In the genomic region with DNA sequence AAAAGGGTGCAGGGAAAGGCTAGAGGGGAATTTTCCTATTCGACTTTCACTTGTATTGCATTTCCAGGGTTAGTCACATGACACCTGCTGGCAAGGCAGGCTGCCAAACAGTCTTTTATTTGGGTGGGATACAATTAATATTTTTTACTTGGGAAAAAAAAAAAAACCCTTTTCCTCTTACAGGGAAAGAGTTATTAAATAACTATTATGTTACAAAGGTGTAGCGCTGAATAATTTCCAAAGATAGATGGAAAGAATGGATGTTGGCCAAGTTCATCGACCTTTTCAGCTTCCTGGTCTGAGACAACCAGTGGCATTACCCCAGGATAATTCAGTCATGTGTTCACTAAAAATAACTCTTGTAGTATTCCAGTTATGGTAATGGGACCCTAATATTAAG, we compare ENCODE assay signal across 30 mouse cellular contexts. TPM values are rescaled to one million over a fixed set of nuclear protein-coding genes. Genes with fewer than 3 reads are reported as not detected.
DNase-seq lines count a peak whose midpoint lies in the region; TF ChIP-seq lines count a peak whose summit lies in the region.
"Had no signal": no experiment of that assay in that cellular context is flagged by ENCODE, and none has a peak within 500 bp of the region (broad histone marks: within the 10 kb centered on the region; RNA-seq: fewer than 3 reads in every experiment).

No protein-coding gene starts in this region.

- H3K27ac ChIP-seq in layer of hippocampus, adult 2 months, result peak overlapping the region; percentile 86; the same call in 1 of the 2 replicates
- H3K27ac ChIP-seq: embryonic facial prominence, embryonic 10.5 days; embryonic facial prominence, embryonic 13.5 days; forebrain, embryonic 12.5 days; forebrain, embryonic 15.5 days; heart, embryonic 15.5 days; hindbrain, embryonic 14.5 days; hindbrain, postnatal 0 days had no signal

- TF ChIP-seq CTCF in layer of hippocampus, adult 2 months (conservative IDR thresholded peaks at IDR 0.05), result no peak

- peaks cover 67% of the 10 kb centered on the region for H3K79me2 ChIP-seq in myocyte (ENCODE audit: control insufficient read depth, insufficient read depth)

- H3K4me3 ChIP-seq in layer of hippocampus, adult 2 months, result no peak overlapping the region
- H3K4me3 ChIP-seq in myocyte, result no peak overlapping the region
- H3K4me3 ChIP-seq: embryonic facial prominence, embryonic 10.5 days; embryonic facial prominence, embryonic 13.5 days; erythroblast, embryonic 14.5 days; forebrain, embryonic 12.5 days; forebrain, embryonic 15.5 days; heart, embryonic 12.5 days; heart, embryonic 15.5 days had no signal

- H3K4me2 ChIP-seq in myocyte (ENCODE audit: low read depth), result no peak overlapping the region
- H3K4me2 ChIP-seq: embryonic facial prominence, embryonic 13.5 days; forebrain, embryonic 12.5 days; forebrain, embryonic 15.5 days; heart, embryonic 12.5 days; heart, embryonic 15.5 days; hindbrain, embryonic 14.5 days had no signal

- no peak overlapping the region for H3ac ChIP-seq in myocyte (ENCODE audit: control insufficient read depth, insufficient read length)

- H3K27me3 ChIP-seq in myocyte (ENCODE audit: control insufficient read depth, insufficient read depth, insufficient read length), result no peaks in the 10 kb centered on the region
- H3K27me3 ChIP-seq: CH12.LX; embryonic facial prominence, embryonic 13.5 days; forebrain, embryonic 12.5 days; forebrain, embryonic 15.5 days; heart, embryonic 12.5 days; heart, embryonic 15.5 days; Patski had no signal

- TF ChIP-seq POLR2A in myocyte (IDR thresholded peaks at IDR 0.05; ENCODE audit: insufficient read length, low read depth), result no peak

- DNase-seq in heart, adult 11 months, result peak; percentile 46
- DNase-seq in heart, postnatal 25 days (ENCODE audit: low spot score), result no peak
- DNase-seq in kidney, postnatal 10 days, result peak; percentile 38
- no peak for DNase-seq in kidney, adult 18-20 months
- DNase-seq in layer of hippocampus, adult 2 months (ENCODE audit: low spot score in 2 of 2), result peak in 1 of 2 experiments; percentile 9
- no peak for DNase-seq in layer of hippocampus, postnatal 14 days (ENCODE audit: low spot score in 2 of 2)
- no peak for DNase-seq in left cerebral cortex, postnatal 25 days (ENCODE audit: low spot score in 2 of 2)
- DNase-seq: adrenal gland, adult 2 months; adrenal gland, postnatal 14 days; B cell, adult 2 months; cerebellum, adult 11-12 months; cerebellum, adult 8-10 months; cerebellum, postnatal 10 days; cerebellum, postnatal 36 days; embryo, embryonic 11 days; gastrocnemius, postnatal 14 days; heart, postnatal 10 days; heart, postnatal 4 days had no signal

- peaks cover 14% of the 10 kb centered on the region for H3K36me3 ChIP-seq in myocyte (ENCODE audit: control insufficient read depth, insufficient read depth)
- H3K36me3 ChIP-seq: embryonic facial prominence, embryonic 13.5 days; forebrain, embryonic 12.5 days; forebrain, embryonic 15.5 days; heart, embryonic 12.5 days; heart, embryonic 15.5 days had no signal

- intact Hi-C loops in heart, postnatal 25 days (cut with DNase I), result no loop called here
- intact Hi-C loops in left cerebral cortex, postnatal 25 days (cut with DNase I), result no loop called here

TF ChIP-seq in myocyte, 11 proteins besides CTCF, POLR2A, EP300 and RAD21:
- TF ChIP-seq POLR2AphosphoS2 (IDR thresholded peaks at IDR 0.05; ENCODE audit: insufficient read length, low read depth) (no peak), CEBPB (IDR thresholded peaks at IDR 0.05; ENCODE audit: insufficient read depth, poor library complexity, severe bottlenecking) (no peak), USF1 (IDR thresholded peaks at IDR 0.05; ENCODE audit: low read depth) (peak; percentile 32), SRF (IDR thresholded peaks at IDR 0.05; ENCODE audit: control insufficient read depth, insufficient read length, low read depth) (no peak), TCF12 (IDR thresholded peaks at IDR 0.05; ENCODE audit: insufficient read depth, poor library complexity, severe bottlenecking) (no peak)

RNA-seq across cellular contexts. Expression of gene Arl15, which starts 29.7 kb away (rescaled TPM):
- 1 to 10 TPM; 8.5 to 9.4 TPM for total RNA-seq in heart, postnatal 25 days (2021)
- 10 to 100 TPM; 61.7 to 67.0 TPM for total RNA-seq in layer of hippocampus, adult 2 months (2021)
- total RNA-seq in layer of hippocampus, postnatal 14 days (2021), result 10 to 100 TPM; 49.2 to 52.8 TPM
- polyA plus RNA-seq in myocyte (2012; fragmentation: generic; extraction: Trizol), result 11.1 TPM
- 10 to 100 TPM; 33.7 to 40.8 TPM for total RNA-seq in left cerebral cortex, postnatal 25 days (2021)
- polyA plus RNA-seq: erythroblast, embryonic 14.5 days had no signal

Comparison
In these comparisons a context has a peak if more than half of its experiments do, and no peak if none do; other contexts are left out.
1. DNase-seq: peak in heart, adult 11 months (single experiment) and kidney, postnatal 10 days (single experiment); none in heart, postnatal 25 days (single experiment), kidney, adult 18-20 months (single experiment), layer of hippocampus, postnatal 14 days (0 of 2) and left cerebral cortex, postnatal 25 days (0 of 2).